Mouse (Mus musculus): Measurements from ENCODE around the gene Sorl1. TPM values are rescaled to one million over a fixed set of nuclear protein-coding genes. Genes with fewer than 3 reads are reported as not detected.

Gene Sorl1
- polyA plus RNA-seq, 1 experiment from 2014 or later = 6.3 TPM

DNA sequence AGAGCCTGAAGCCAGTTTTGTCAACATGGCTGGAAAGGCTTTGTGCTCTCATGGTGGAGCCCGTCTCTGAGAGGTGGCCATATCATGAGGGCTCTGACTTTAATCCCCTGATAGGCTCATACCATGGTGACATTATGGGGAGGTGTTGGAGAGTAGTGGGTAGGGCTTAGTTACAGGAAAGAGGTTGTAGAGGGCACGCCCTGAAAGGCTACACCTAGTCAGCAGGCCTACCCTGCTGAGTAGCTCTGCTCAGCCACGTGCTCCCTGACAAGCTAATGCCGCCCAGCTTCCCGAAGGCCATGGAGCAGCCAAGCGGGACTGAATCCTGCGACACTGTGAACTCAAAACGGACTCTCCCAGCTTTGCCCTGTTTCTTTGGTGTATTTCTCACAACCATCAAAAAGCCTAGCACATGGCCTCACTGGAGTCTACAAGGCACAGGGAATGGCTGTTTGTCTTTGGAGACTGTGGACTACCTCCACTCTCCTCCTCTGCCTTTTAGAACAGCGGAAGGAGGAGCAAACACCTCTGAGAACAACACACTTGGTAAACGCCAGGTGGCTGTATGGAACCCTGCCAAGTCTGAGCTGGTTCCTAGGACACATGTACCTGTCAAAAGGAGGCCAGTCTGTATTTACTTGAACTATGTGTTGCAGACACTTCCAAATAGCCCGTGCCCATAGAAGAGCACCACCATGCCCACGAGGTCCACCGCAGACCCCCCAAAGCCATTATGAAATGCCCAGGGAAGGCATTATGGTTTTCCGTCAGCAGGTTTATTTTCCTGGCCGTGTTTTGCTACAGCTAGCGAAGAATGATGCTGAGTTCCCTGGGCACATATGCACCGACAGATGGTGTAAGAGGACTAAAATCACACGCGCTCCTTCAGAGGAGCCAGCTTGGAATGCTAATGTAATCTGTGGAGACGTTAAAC is 69.5 kb downstream of the Sorl1 start:
- no peak for DNase-seq (ENCODE audit: low spot score)

DNA sequence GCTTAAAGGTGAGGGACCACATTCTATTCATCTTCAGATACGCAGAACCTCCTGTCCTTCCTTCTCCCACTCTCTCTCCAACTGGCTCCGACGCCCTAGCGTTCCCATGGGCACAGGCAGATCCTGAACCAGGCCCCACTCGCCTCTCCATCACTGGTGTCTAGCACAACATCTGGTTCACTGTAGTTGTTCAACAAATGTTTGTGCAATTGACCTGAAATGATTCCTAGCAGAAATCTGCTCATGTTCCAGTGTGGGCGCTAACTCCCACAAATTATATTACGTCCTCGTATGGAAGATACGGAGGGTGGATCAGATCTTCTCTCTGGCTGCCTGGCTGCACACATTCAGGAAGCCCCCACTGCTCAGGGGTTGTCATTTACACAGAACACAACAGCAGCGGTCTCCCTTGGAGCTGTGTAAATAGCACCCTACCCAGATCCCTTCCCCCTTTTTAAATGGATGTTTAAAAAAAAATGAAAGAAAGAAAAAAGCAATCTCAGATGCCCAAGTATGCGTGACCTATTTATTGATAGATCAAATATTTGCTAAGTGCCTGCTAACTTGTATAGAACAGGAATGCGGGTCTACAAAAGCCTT is 70.4 kb downstream of the Sorl1 start:
- DNase-seq (ENCODE audit: low spot score) = no peak

DNA sequence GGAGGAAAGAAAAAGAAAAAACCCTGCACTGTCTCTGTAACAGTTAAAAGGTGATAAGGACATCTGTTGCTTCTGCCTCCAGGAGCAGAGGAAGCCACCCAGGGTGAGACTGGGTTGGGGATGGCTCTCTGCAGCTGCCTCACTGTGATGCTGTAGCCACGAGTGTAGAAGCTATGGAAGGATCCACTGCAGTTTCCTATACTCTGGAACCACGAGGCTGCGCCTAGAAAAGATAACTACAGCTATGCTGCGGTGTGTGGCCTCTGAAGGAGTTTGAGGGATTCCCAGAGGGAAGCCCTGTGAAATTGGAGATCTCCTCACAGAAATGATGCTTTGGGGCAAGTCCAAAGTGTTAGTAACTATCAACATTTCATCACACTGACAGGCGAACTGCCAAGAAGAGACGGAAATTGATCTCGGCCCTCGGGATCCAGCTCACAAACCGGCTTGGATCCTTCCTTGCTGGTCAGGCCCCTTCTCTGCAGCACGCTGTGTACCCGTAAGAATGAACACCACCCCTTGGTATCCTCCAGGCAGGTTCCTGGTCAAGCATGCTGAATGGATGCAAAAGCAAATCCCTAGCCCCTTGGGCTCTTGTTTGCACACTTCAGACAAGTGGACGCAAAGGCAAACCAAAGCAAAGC is 71.3 kb downstream of the Sorl1 start:
- DNase-seq (ENCODE audit: low spot score) = no peak

DNA sequence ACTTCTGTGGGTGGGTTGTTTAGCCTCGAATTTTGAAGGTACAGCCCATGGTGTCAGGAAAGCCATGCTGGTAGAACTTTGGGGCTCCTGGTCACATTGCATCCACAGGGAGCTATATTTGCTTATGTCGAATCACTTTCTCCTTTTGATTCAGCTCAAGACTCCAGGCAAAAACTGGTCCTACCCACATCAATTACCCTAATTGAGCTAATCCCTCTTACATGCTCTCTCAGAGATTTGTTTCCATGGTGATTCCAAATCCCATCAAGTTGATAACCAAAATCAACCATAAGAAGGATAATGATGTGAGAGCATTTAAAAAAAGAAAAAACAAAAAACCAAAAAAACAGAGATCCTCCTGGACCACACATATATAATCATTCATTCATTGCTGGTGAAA is 75.6 kb downstream of the Sorl1 start:
- no peak for DNase-seq (ENCODE audit: low spot score)

DNA sequence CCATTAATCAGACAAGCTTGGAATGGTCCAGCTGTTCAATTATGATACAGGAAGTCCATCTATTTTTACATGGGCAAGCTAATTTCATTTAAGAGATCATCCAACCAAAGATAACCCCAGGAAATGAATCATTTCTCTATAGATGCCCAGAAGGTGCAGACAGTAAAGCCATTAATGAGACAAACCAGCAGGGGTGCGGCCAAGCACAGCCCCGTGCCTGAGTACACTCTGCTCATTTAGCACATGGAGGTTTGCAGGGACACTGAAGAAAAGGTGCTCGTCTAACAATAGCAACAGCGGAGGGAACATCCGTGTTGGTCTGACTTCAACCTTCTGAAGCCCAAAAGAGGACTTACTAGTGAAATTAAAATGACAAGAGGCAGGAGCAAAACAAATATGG is 76.3 kb downstream of the Sorl1 start:
- DNase-seq (ENCODE audit: low spot score) = no peak

DNA sequence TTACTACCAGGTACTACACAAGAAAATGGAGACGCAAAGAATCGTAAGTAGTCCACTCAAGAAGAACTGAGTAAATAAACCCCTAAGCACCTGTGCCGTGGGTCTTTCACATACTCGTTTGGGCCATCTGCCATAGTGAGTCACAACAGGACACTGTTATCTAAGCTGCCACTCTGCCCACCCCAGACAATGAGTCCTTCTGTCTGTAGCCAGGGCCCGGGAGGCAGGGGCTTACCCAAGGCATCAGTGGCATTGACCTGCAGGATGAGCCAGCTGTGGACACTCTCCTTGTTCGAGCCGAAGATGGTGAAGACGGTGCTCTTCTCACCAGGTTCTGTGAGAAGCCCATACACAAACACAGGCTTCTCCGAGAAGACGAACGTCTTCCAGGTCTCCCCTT is 77.8 kb downstream of the Sorl1 start:
- DNase-seq (ENCODE audit: low spot score) = no peak

DNA sequence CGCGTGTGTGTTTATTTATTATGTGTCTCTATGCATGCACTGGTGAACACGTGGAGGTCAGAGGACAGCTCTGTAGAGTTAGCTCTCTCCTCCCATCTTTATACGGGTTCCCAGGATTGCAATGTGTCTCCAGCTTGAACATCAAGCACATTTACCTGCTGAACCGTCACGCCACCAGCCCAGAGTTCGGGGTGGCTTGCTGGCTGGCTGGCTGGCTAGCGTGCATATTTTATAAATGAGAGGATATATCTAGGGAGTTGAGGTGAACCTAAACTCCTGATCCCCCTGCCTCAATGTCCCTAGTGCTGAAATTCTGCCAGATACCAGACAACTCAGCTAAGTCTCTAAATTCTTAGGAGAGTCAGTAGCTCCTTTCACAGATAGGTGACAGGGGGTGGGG is 79.4 kb downstream of the Sorl1 start:
- no peak for DNase-seq (ENCODE audit: low spot score)

DNA sequence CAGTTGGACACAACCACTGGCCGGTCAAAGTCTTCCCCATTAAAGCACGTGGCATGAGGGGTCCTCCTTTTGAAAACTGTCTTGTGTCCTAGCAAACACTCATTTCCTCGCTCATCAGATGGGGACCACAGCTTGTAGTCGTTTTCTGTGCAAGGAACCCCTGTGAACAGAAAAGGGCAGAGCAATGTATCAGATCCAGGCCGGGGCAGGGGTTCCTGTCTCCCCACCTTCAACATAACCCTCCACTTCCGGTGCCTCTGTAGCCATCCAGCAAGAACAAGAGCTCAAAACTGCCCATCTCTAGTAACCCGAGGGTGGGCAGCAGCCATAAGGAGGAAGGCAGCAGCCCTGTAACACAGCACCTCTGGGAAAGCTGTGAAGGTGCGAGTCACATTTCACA is 80.2 kb downstream of the Sorl1 start:
- DNase-seq (ENCODE audit: low spot score) = no peak

DNA sequence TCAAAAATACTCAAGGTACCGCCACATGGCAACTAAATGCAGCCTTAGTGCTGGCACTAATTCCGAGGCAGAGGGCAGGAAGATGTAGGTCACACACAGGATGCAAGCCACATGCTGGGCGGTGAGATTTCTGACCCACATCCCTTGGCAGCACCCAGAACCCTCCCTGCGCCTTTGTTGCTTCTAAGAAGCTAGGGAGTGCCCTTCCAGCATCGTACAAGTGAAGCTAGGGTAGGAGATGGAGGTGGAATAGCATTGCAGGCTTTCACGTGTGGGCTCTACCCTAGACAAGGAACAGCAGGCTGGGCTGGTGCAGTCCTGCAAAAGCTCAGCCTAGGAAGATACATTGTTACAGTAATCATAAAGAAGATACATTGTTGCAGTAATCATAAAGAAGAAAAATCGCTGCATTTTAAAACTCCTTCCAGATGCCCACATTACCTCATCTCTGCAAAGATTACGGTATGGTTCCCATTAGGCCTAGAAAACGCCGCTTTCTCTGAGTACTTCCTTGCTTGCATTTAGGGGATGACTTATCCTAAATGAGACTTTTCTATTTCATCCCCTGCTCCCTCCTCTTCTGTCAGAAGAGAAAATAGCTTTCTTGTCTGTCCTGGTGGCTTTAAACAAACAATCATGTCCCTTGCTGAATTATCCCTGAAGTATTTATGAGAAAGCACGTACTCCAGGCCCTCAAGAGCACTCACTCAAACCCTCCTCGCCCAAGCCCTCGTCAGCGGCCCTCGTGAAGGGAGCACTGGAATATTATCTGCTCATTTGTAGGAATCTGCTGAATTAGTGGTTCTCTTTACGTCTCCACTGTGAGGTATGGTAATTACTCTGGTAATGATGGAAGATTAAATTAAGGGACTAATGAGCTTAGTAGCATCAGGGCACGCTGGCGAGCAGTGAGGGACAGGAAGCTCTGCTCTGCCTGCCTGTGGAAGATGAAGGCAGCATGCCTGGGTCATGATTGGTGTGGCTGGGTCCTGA is 84.8 kb downstream of the Sorl1 start:
- peak; percentile 36 for DNase-seq (ENCODE audit: low spot score)

DNA sequence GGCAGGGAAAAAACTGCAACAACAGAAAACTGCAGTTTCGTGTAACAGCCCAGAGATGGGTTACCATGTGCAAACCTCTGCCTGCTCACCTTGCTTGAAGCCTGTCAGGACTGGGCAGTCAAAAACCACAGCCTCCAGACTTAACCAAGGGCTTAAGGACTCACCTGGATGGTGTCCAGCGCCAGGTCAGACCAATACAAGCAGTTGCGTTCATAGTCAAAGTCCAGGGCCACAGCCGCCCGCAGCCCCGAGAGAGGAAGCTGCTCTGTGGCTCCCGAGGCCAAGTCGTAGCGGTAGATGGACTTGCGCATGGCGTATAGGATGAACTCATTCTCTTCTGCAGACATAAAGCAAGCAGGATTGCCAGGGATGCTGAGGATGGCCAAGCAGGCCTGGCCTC is 87.2 kb downstream of the Sorl1 start:
- no peak for DNase-seq (ENCODE audit: low spot score)

DNA sequence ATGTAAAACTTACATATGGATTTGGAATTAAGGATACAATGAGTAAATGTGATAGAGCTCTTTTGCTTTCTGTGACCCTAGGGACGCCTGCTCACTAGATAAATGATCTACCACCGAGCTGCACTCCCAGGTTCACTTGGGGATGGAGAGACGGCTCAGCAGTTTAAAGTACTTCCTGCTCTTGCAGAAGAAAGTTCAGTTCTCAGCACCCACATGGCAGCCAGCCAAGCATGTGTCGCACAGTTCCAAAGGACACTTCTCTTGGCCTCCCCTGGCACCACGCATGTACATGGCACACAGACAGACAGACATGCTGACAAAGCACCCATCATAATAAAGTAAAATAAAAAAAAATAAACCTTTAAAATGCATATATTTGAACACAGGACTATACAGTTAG is 88.1 kb downstream of the Sorl1 start:
- DNase-seq (ENCODE audit: low spot score) = peak; percentile 14

DNA sequence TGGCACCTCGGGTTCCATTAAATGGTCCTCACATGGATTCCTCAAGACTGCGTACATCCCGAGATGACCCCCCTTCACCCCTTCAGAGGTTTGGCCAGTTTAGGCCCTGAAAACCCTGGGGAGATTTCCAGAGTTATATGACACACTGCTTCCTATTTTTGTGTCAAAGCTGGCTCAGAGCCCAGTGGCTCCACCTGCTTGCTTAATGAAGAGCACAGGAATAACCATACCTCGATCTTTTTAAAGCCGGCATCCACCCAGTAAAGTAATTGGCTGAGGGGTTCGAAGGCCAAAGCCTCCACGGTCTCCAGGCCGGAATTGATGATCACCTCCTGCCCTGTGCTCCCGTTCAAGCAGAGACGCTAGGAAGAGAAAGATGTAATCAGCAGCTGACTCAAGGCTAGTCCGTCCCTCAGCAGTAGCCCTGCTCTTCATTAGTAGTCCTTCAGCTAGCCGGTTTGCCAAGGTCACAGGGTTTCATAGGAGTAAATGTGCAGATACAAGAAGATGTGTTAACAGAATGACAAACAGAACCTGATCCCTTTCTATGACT is 88.8 kb downstream of the Sorl1 start:
- no peak for DNase-seq (ENCODE audit: low spot score)

DNA sequence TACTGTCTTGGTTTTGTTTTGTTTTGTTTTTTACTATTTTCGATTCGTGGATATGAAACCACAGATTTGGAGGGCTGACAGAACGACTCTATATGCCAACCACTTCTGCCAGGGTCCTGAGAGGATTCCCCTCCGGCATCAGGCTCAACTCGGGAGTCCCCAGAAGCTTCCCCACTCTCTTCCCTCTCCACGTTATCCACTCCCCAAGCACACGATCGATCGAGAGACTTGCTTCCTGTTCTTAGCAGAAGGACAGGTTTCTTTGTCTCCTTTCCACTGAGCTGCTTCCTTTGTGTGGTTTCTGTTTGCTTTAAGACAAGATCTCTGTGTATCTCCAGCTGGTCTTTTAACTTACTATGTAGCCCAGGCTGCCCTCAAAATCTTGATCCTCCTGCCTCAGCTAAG is 90.0 kb downstream of the Sorl1 start:
- DNase-seq (ENCODE audit: low spot score) = peak; percentile 52

DNA sequence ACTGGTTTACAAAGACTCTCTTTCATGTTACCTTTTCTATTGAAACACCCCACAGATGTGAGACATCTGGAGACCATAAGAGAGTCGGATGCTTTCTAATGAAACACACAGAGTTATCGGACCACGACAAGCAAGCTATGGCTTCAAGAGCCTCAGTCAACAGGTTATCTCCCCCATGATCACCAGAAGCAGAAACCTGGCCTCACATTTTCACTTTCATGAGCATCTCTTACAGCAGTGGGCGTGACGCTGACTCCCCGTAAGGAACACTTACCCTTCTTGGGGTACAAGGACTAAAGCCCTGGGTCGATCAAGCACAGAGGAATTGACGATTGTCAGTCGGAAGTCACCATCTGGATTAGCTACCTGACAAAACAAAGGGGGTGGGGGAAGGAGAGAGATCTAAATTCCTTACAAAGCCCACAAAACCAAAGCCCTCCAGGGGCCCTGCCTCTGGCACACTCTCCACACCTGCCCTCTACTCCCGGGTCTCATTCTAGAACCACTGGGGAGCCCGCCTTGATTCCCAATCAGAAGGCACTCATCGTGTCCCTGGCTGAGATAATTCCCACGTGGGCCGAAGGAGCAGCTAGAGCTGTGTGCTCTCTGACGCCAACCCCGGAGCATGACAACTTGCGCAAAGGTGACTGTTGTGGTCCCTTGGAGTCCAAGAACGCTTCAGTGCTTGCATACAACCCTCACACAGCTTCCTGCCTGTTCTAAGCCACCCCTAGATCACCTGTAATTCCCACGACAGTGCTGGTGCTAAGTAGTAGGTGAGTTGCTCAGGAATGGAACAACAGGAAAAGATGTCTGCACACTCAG is 90.6 kb downstream of the Sorl1 start:
- peak; percentile 27 for DNase-seq (ENCODE audit: low spot score)

DNA sequence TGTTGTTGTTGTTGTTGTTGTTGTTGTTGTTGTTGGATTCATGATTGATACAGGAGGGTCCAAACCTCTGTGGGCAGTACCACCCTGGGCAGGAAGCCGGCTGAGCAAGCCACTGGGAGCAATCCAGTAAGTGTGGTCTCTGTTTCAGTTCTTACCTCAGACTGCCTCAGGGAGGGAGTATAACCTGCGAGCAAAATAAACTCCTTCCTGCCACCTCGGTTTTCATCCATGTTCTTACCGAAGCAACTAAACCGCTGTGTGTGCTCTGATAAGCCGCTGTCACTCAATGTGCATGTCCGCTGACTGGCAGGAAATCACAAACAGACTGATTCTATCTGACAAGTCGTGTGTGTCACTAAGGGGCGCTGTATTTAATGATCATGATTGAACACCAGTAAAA is 91.7 kb downstream of the Sorl1 start:
- DNase-seq (ENCODE audit: low spot score) = peak; percentile 71

DNA sequence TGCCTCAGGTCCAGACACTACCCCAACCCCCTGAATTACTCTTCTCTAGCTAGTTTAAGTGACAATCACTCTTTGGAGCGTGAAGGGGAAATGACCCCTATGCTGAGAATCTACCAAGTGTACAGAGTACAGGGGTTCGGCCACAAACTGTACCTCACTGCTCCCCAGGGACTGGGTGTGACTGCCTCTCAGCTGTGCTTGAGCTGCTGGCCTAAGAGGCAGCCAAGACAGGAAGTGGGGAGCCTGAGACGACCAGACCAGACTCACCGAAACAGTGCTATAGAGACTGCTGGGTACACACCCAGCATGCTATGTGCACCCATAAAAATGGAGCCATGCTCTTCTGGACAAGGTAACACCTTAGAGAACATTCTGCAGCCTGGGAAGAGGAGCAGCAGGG is 95.3 kb downstream of the Sorl1 start:
- DNase-seq (ENCODE audit: low spot score) = no peak

DNA sequence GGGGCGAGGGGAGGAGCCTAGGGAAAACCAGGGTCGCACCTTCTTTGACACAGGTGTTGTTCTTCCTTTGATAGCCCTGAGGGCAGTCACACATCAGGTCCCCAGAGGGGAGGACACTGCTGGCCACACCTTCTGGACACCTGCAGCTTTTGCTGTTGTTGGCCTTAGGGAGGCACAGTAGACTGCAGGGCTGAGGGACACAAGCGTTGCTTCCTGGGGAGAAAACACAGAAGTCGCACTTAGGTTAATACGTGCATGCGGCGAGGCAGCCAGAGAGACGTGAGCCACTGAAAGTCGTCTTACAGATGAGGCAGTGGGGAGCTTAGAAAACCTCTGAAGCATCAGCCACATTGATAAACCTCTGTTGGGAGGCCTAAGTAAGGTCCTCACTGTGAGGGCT is 99.8 kb downstream of the Sorl1 start:
- DNase-seq (ENCODE audit: low spot score) = no peak

DNA sequence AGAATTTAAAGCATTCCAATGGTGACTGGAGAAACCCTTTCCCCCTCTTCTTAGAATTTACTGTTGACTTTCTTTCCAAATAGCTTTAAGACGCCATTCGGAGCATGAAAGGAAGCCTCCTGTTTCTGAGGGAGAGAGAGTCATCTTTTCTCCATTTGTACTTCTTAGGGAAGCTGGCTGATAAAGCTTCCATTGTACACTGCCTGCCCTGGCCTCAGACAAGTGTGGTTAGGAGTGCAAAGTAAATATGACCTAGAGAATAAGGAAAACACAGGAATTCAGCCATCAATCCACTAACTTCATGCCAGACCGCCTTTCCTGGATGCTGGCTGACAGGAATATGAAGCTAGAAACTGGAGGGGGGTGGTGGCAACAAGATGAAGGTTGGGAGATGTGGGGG is 100.7 kb downstream of the Sorl1 start:
- no peak for DNase-seq (ENCODE audit: low spot score)

DNA sequence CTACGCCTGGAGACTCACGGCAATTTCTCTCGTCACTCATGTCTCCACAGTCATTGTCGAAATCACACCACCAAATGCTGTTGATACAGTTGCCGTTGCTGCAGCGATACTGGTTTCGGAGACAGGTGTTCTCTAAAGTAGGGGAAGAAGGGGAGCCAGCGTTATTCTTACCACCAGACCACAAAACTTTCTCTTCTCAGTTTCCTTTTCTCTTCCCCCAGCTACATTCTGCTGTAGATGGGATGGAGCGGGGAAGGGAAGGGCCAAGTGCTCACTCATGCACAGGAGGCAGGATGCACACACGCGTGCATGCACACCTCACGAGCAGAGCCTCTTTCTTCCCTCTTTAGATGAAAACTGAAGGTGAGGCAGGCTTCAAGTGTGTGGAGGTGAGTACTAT is 101.8 kb downstream of the Sorl1 start:
- peak; percentile 74 for DNase-seq (ENCODE audit: low spot score)

All from thymus, postnatal 0 days (tissue).